Mouse (Mus musculus) T-helper 1 cell (primary cell): ENCODE data around the gene Ptprcap.
"Not testable (repeated sequence)": the region's sequence is repeated elsewhere in the genome, so short reads cannot be mapped to it uniquely, and the experiment has no call there.

ENCODE experiments used
- in situ Hi-C: fragments of 300-600 bp; cut with MboI, MseI; formaldehyde crosslinking; loops from one replicate; pipeline ENCODE4 v1.15.1; 2025; ENCODE audit warnings: high pct_unique_total_duplicates

The Ptprcap gene

GRCm38 (mm10) chr19:4125741-4126696 lies 27.4 kb upstream of the Ptprcap start, which contains the start of gene Aip:
Gene Aip (minus strand): TSS chr19:4125858.
- in situ Hi-C loops, result no loop called here

- in situ Hi-C loops, result no loop called here
Observed at GRCm38 (mm10) chr19:4126759-4127495, 26.5 kb upstream of the Ptprcap start.

GRCm38 (mm10) chr19:4129462-4129861 lies 23.9 kb upstream of the Ptprcap start:
- in situ Hi-C loops, result no loop called here

- in situ Hi-C loops, result no loop called here
Observed at GRCm38 (mm10) chr19:4130106-4130505, 23.3 kb upstream of the Ptprcap start.

GRCm38 (mm10) chr19:4131075-4131474 lies 22.3 kb upstream of the Ptprcap start:
- in situ Hi-C loops, result no loop called here

GRCm38 (mm10) chr19:4131768-4132167 lies 21.6 kb upstream of the Ptprcap start:
- in situ Hi-C loops, result no loop called here

GRCm38 (mm10) chr19:4134354-4134753 lies 19.1 kb upstream of the Ptprcap start:
- in situ Hi-C loops, result no loop called here

- in situ Hi-C loops, result not testable (repeated sequence)
Observed at GRCm38 (mm10) chr19:4135229-4135962, 18.0 kb upstream of the Ptprcap start.

- in situ Hi-C loops, result not testable (repeated sequence)
Observed at GRCm38 (mm10) chr19:4135963-4136345, 17.4 kb upstream of the Ptprcap start.

GRCm38 (mm10) chr19:4136463-4136862 lies 16.9 kb upstream of the Ptprcap start:
- in situ Hi-C loops, result no loop called here

- in situ Hi-C loops, result no loop called here
Observed at GRCm38 (mm10) chr19:4137913-4138312, 15.5 kb upstream of the Ptprcap start.

GRCm38 (mm10) chr19:4139446-4139845 lies 14.0 kb upstream of the Ptprcap start, which contains the start of gene Gpr152:
Gene Gpr152 (plus strand): TSS chr19:4139787.
- in situ Hi-C loops, result no loop called here

- in situ Hi-C loops, result no loop called here
Observed at GRCm38 (mm10) chr19:4140147-4140546, 13.3 kb upstream of the Ptprcap start.

GRCm38 (mm10) chr19:4142416-4143173 lies 10.8 kb upstream of the Ptprcap start:
- in situ Hi-C loops, result no loop called here

GRCm38 (mm10) chr19:4143759-4144268 lies 9.6 kb upstream of the Ptprcap start, which contains the start of gene Cabp4:
Gene Cabp4 (minus strand): TSS chr19:4144033.
- in situ Hi-C loops, result no loop called here

GRCm38 (mm10) chr19:4144550-4145498 lies 8.6 kb upstream of the Ptprcap start:
- in situ Hi-C loops, result no loop called here

- in situ Hi-C loops, result no loop called here
Observed at GRCm38 (mm10) chr19:4145936-4146335, 7.5 kb upstream of the Ptprcap start.

- in situ Hi-C loops, result no loop called here
Observed at GRCm38 (mm10) chr19:4146366-4147021, 6.9 kb upstream of the Ptprcap start.

GRCm38 (mm10) chr19:4147022-4147405 lies 6.4 kb upstream of the Ptprcap start:
- in situ Hi-C loops, result no loop called here
